Mouse (Mus musculus) kidney, embryonic 14.5 days (tissue): Measurements from ENCODE around the gene Steap4. TPM values are rescaled to one million over a fixed set of nuclear protein-coding genes. Genes with fewer than 3 reads are reported as not detected.

Experiments used
- ATAC-seq: fragments of 200-750 bp; cut with Nextera tagmentation; 2 replicates; pipeline ENCODE4 v1.8.0; 2017; ENCODE audit warnings: moderate number of reproducible peaks, mild to moderate bottlenecking, moderate TSS enrichment, moderate library complexity; ENCODE audit not compliant: low FRiP score, low TSS enrichment
- H3K27ac ChIP-seq: fragments of 300-500 bp; sonication (generic); 2 replicates; pipeline ENCODE4 v1.5.1; 2014; ENCODE audit warnings: low read depth, mild to moderate bottlenecking, low read length, moderate library complexity, mixed read lengths
- H3K27me3 ChIP-seq: fragments of 300-500 bp; sonication (generic); 2 replicates; pipeline ENCODE4 v1.6.1; 2014; ENCODE audit warnings: mild to moderate bottlenecking, low read length; ENCODE audit not compliant: control insufficient read depth, insufficient read depth
- H3K36me3 ChIP-seq: fragments of 300-500 bp; sonication (generic); 2 replicates; pipeline ENCODE4 v1.6.1; 2014; ENCODE audit warnings: low read length, mixed read lengths; ENCODE audit not compliant: control insufficient read depth, insufficient read depth
- H3K4me1 ChIP-seq: fragments of 300-500 bp; sonication (generic); 2 replicates; pipeline ENCODE4 v1.6.1; 2014; ENCODE audit warnings: low read length, mixed read lengths; ENCODE audit not compliant: control insufficient read depth, insufficient read depth
- H3K4me2 ChIP-seq: fragments of 300-500 bp; sonication (generic); replicated peaks from 2 replicates; pipeline ENCODE4 v1.6.1; 2014; ENCODE audit warnings: low read depth, mild to moderate bottlenecking, low read length
- H3K4me3 ChIP-seq: fragments of 300-500 bp; sonication (generic); 2 replicates; pipeline ENCODE4 v1.5.1; 2014; ENCODE audit warnings: mild to moderate bottlenecking, low read length
- H3K9ac ChIP-seq: fragments of 300-500 bp; sonication (generic); 2 replicates; pipeline ENCODE4 v1.6.1; 2014; ENCODE audit warnings: low read depth, mild to moderate bottlenecking, low read length, moderate library complexity
- H3K9me3 ChIP-seq: fragments of 300-500 bp; sonication (generic); 2 replicates; pipeline ENCODE4 v1.6.1; 2016; ENCODE audit warnings: low read length; ENCODE audit not compliant: control insufficient read depth
- WGBS: fragments of 180-500 bp; shearing (Covaris S2); extraction: QIAGEN DNeasy Blood & Tissue Kit; methylation state at CpG from one replicate; pipeline ENCODE4 v1.1.7; 2014; 5-methylcytosine and 5-hydroxymethylcytosine counted together
- polyA plus RNA-seq: library from polyadenylated mRNA; unstranded; fragments of >200 nt; fragmentation: Nextera tagmentation; extraction: Ambion mirVana; gene quantifications from 2 replicates; pipeline ENCODE4 v1.2.1, GENCODE M21; 2014

Gene Steap4
- polyA plus RNA-seq, 1 experiment from 2014 or later: 2.5 TPM

DNA sequence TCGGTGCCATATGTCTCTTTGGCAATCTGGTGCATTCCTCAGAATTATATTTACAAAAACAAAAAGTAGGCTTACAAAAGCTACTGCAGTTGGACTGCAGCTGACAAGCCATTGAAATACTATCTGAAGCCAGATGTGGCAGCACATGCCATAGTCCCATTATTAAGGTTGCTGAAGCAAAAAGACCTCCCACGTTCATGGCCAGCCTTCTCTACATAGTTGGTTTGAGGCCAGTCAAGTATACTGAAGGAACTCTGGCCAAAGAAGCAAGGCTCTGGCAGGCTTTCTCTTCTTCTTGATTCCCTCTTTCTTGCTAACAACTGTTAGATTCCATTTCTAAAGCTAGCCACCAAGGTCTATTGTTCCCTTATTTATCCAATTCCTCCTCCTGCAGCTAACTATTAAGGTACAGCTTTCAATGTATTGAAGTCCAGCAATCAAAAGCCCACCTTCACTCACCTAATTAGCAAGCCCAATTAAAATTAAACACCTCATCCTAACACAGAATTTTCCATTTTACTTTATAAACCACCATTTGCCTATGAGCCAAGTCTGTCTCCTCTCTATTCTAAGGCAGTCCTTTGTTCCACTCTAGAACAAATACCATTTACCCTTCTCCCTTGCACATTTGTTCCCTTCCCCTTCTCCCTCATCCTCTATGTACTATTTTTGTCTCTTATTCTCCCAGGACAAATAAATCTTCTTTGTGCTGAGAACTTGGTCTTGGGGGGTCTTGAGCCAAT lies 26.2 kb upstream of the Steap4 start:
- H3K27ac ChIP-seq: no peak overlapping the region
- H3K9ac ChIP-seq: no peak overlapping the region
- H3K4me2 ChIP-seq: no peak overlapping the region
- no peaks in the 10 kb centered on the region for H3K9me3 ChIP-seq
- H3K4me1 ChIP-seq: no peaks in the 10 kb centered on the region
- H3K4me3 ChIP-seq: no peak overlapping the region
- no peaks in the 10 kb centered on the region for H3K27me3 ChIP-seq
- H3K36me3 ChIP-seq: no peaks in the 10 kb centered on the region
- WGBS: 52% methylated on average over 2 of the region's 2 CpGs
- no peak for ATAC-seq

DNA sequence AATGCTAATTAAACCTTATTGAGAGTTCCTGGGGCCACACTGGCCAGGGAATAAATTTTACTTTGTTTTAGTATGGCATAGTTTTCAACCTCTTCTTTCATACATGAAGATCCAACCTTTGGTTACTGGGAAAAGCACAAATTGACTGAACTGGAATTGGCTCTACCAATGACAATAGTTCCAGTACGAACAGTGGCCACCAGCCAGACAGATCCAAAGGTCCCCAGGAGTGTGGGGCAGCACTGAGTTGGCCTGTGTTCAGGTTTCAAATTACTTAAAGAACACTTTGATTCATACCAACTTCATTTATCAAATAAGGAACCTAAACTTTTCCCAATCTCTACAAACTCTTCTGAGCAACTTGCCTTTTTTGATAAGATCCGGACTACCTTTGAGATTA lies 5.4 kb upstream of the Steap4 start:
- 87% methylated on average over 2 of the region's 2 CpGs for WGBS
- Histone ChIP-seq H3K27me3 (no peaks in the 10 kb centered on the region), H3K9ac (no peak overlapping the region), H3K4me1 (no peaks in the 10 kb centered on the region), H3K9me3 (no peaks in the 10 kb centered on the region), H3K4me2 (no peak overlapping the region), H3K4me3 (no peak overlapping the region), H3K36me3 (no peaks in the 10 kb centered on the region), H3K27ac (no peak overlapping the region)
- no peak for ATAC-seq

DNA sequence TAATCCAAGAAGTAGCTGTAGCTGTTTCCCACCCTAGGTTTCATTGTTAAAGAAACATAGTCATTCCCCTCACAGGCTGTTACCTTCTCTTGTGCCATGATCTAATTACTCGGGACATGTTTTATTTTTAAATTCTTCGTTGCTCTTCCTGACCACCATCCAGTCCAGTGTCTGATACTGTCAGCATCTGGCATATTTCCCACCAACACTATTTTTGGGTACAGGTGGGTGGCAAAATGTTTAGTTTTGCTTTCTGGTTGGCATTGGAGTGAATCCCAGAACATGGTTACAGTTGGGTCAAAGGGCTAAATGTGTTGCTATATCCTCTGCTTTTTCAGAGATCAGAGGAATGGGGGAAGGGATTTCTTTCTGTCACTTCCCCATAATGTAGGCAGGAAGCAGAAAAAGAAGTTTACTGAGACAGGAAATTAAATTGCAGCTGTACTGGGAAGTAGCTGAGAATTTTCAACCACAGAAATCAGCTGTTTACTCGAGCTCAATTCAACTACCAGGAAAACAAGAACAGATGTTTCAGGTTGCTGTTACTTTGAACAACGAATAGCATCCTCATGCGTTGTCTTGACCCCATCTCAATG lies 4.8 kb upstream of the Steap4 start:
- no peaks in the 10 kb centered on the region for H3K27me3 ChIP-seq
- no peaks in the 10 kb centered on the region for H3K4me1 ChIP-seq
- H3K9me3 ChIP-seq: no peaks in the 10 kb centered on the region
- no peaks in the 10 kb centered on the region for H3K36me3 ChIP-seq
- no peak overlapping the region for H3K4me3 ChIP-seq
- 76% methylated on average over 5 of the region's 5 CpGs for WGBS
- H3K9ac ChIP-seq: no peak overlapping the region
- ATAC-seq: no peak
- H3K4me2 ChIP-seq: no peak overlapping the region
- H3K27ac ChIP-seq: no peak overlapping the region

DNA sequence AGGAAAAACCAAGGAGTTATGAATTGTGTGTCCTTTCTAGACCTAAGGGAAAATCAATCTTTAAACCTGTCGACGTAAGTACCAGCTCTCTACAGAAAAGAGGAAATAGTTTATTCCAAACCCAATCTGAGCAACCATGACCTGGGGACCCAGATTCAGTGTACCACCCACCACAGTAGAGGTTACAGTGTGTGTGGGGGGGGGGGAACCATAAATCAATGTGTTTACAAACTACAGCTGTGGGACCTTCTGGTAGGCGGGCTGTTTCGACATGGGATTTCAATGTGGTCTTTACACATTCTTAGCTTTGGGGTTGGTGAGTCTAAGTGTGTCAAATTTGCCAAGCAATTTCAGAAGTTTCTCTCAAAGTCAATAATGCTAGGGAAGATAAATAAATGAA lies 2.2 kb upstream of the Steap4 start:
- ATAC-seq: no peak
- Histone ChIP-seq H3K9me3 (no peaks in the 10 kb centered on the region), H3K4me3 (no peak overlapping the region), H3K36me3 (no peaks in the 10 kb centered on the region), H3K27me3 (no peaks in the 10 kb centered on the region), H3K4me2 (no peak overlapping the region), H3K9ac (no peak overlapping the region), H3K27ac (no peak overlapping the region), H3K4me1 (no peaks in the 10 kb centered on the region)
- WGBS: 65% methylated on average over 4 of the region's 4 CpGs

DNA sequence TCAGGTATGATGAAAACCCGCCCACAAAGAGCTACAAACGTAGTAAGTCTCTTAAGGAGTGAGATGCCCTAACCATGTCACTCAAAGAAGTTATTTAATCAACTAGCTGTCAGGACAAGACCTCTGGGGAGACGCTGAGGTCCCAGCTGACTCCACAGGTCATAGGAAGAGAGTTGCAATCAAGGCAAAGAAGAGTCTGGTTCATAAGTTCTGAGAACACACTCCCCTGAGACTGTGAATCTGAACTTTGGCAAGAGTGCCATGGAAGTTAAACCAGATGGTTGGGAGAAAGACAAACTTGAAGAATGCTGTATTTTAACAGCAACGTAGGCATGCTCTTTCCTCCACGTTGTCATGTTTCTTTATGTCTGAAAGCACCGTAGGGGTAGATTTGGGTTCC lies 971 bp upstream of the Steap4 start:
- Histone ChIP-seq H3K9ac (no peak overlapping the region), H3K9me3 (no peaks in the 10 kb centered on the region), H3K27ac (no peak overlapping the region), H3K36me3 (no peaks in the 10 kb centered on the region), H3K4me3 (no peak overlapping the region), H3K4me1 (no peaks in the 10 kb centered on the region), H3K27me3 (no peaks in the 10 kb centered on the region), H3K4me2 (no peak overlapping the region)
- 88% methylated on average over 6 of the region's 6 CpGs for WGBS
- ATAC-seq: no peak

DNA sequence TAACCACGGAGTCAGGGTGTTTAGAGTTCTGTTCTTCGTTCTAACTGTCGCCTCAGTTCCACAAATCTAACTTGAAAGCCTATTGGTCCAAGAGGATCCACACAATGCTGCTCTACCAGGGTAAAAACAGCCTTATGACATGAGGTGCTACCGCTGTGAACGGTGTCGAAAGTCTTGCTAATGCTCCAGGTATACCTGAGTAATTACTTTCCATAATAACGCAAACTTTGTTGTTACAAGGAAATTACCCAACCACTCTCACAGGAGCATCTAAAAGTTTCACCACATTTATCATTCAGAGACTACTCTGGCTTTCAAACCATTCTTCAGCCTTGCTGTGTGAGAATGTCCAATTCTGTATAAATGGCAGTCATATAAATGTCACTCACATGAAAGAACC lies 856 bp downstream of the Steap4 start:
- Histone ChIP-seq H3K9ac (no peak overlapping the region), H3K4me3 (no peak overlapping the region), H3K4me1 (no peaks in the 10 kb centered on the region), H3K9me3 (no peaks in the 10 kb centered on the region), H3K27ac (no peak overlapping the region), H3K27me3 (no peaks in the 10 kb centered on the region), H3K36me3 (no peaks in the 10 kb centered on the region), H3K4me2 (no peak overlapping the region)
- no peak for ATAC-seq
- WGBS: 65% methylated on average over 7 of the region's 7 CpGs

DNA sequence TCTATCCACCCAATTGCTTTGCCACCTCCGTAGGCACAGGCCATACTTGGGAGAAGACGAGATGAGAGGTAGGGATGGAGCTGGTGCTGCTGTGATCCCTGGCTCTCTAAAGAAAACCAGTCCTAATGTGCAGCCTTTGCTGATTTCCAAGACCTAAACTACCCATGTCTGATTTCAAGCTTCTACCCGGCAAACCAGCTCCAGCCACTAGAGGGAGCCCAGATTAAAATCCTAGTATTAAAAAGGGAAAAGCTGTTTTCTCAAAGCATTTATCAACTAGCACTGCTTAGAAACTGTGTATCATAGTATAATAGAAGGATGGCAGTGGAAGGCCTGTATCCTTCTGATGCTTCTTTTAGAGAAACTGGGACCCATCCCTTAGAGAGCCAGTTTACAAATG lies 5.0 kb downstream of the Steap4 start:
- Histone ChIP-seq H3K9ac (no peak overlapping the region), H3K27me3 (no peaks in the 10 kb centered on the region), H3K4me2 (no peak overlapping the region), H3K36me3 (no peaks in the 10 kb centered on the region), H3K27ac (no peak overlapping the region), H3K4me3 (no peak overlapping the region), H3K9me3 (no peaks in the 10 kb centered on the region), H3K4me1 (no peaks in the 10 kb centered on the region)
- WGBS: 29% methylated on average over 3 of the region's 3 CpGs
- ATAC-seq: no peak

DNA sequence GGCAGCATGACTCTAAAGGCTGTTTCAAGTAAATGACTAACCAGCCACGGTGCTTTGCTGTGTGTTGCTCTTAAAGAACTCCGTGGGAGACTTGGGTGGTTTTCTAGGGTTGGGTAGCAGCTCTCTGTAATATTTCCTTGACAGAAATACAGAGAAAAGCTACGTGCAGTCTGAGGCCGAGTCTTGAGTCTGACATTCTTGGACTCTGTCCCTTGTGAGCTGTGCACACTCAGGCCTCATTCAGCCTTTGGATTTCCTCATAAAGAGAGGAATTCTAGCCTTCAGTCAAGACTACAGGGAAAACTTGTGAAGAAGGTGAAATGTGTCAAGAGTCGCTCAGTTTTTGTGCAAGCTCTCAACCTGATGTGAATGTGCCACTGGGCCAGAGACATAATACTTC lies 7.9 kb downstream of the Steap4 start:
- H3K9ac ChIP-seq: no peak overlapping the region
- H3K4me1 ChIP-seq: no peaks in the 10 kb centered on the region
- H3K36me3 ChIP-seq: no peaks in the 10 kb centered on the region
- no peak overlapping the region for H3K27ac ChIP-seq
- H3K4me3 ChIP-seq: no peak overlapping the region
- no peaks in the 10 kb centered on the region for H3K27me3 ChIP-seq
- ATAC-seq: no peak
- H3K9me3 ChIP-seq: no peaks in the 10 kb centered on the region
- 78% methylated on average over 5 of the region's 5 CpGs for WGBS
- H3K4me2 ChIP-seq: no peak overlapping the region

DNA sequence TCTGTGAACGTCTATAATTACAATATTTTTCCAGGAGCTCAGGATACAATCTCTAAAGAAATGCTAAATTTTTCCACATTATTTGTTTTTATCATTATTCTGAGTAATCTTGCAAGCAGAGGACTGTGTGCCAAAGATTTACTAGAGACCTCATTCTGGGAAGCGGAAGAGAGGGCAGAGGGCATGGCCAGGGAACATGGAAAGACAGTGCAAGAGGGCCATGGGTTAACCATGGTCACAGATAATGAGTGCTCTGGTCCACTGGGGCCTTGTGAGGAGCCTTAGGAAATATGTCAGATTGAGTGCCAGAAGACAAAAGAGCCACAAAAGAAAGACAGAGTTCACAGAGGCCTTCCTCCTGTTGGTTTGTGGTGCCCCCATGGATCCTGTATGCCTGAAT lies 12.0 kb downstream of the Steap4 start:
- Histone ChIP-seq H3K4me2 (no peak overlapping the region), H3K4me1 (no peaks in the 10 kb centered on the region), H3K4me3 (no peak overlapping the region), H3K9ac (no peak overlapping the region), H3K27ac (no peak overlapping the region), H3K27me3 (no peaks in the 10 kb centered on the region), H3K36me3 (no peaks in the 10 kb centered on the region), H3K9me3 (no peaks in the 10 kb centered on the region)
- no peak for ATAC-seq
- WGBS: 82% methylated on average over 2 of the region's 2 CpGs
